Mouse (Mus musculus): ENCODE measurements at regions not wholly inside any gene's neighbourhood (a gene's known extent, or its start where the extent isn't known, plus 50 kb on each side); places are given as distances from the start of the nearest gene placed in this dataset.

- no peak for ATAC-seq (ENCODE audit: extremely low read depth, insufficient number of reproducible peaks, low FRiP score, poor library complexity, severe bottlenecking)
Measured at GRCm38 (mm10) chr19:37821671-37822190, 124.1 kb downstream of the Cyp26a1 start.

DNA sequence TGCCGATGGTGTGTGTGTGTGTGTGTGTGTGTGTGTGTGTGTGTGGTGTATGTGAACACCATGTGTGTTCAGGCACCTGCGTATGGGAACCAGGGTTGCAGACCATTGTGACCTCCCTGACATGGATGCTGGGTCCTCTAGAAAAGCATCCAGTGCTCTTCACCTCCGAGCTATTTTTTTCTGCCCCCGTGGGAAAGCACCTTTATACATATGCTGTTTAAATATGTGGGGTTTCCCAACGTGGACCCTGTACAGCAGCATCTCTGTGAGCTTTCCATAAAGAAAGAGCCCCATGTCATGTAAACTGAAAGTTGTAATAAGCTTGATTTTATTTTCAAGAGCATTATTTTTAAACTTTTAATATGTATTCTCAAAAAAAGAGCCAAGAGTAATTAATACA lies 126.6 kb downstream of the Cyp26a1 start:
- ATAC-seq (ENCODE audit: extremely low read depth, insufficient number of reproducible peaks, low FRiP score, poor library complexity, severe bottlenecking), result no peak

DNA sequence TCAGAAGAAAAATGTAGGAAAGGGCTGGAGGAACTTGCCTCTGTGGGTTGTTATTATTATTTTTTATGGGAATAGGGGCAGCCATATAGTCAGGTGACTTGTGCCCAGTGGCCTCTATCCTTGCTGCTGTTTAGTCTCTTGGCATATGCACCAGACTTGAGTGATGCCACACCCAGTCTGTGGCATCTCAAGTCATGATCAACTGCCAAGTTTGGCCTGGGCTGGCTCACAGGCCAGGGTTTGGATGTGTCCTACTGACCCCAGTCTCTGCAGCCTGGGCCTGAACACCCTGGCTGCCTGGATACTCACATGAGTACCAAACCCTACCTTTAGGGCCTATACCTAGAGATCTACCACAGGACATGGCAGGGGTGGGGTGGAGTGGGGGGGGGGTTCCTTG lies 133.8 kb downstream of the Cyp26a1 start:
- ATAC-seq (ENCODE audit: extremely low read depth, insufficient number of reproducible peaks, low FRiP score, poor library complexity, severe bottlenecking), result no peak

DNA sequence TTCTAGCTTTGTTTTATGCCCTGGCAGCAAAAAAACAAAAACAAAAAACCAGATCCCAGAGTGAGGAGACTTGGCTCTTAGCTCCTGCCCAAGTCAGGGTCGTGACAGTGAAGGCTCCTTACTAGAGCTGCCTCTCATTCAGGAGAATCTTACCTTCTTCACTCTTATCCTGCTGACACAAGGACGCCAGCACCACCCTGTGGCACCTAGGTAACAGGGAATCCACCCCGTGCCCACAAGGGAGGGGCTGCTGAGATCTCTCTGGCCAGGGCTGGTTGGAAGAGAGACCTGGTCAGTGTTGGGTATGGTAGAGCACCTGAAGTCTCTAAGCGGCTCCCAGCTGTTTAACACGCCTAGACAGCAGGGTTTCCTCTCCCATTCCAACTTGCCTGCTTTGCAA lies 139.3 kb downstream of the Cyp26a1 start:
- no peak for ATAC-seq (ENCODE audit: extremely low read depth, insufficient number of reproducible peaks, low FRiP score, poor library complexity, severe bottlenecking)
